Mouse (Mus musculus) midbrain, embryonic 16.5 days (tissue): ENCODE results near the gene Fbxo21. TPM values are rescaled to one million over a fixed set of nuclear protein-coding genes. Genes with fewer than 3 reads are reported as not detected.

Experiments used
- ATAC-seq: fragments of 200-750 bp; cut with Nextera tagmentation; 2 replicates; pipeline ENCODE4 v1.8.0; 2017; ENCODE audit warnings: moderate TSS enrichment
- H3K27ac ChIP-seq: fragments of 300-500 bp; sonication (generic); 2 replicates; pipeline ENCODE4 v1.5.1; 2014; ENCODE audit warnings: mild to moderate bottlenecking, low read length, mixed read lengths
- H3K27me3 ChIP-seq: fragments of 300-500 bp; sonication (generic); 2 replicates; pipeline ENCODE4 v1.6.1; 2014; ENCODE audit warnings: low read depth, low read length, mixed read lengths; ENCODE audit not compliant: control insufficient read depth, insufficient read depth
- H3K36me3 ChIP-seq: fragments of 300-500 bp; sonication (generic); 2 replicates; pipeline ENCODE4 v1.6.1; 2014; ENCODE audit warnings: mild to moderate bottlenecking, low read length, moderate library complexity, mixed read lengths; ENCODE audit not compliant: control insufficient read depth, insufficient read depth
- H3K4me1 ChIP-seq: fragments of 300-500 bp; sonication (generic); 2 replicates; pipeline ENCODE4 v1.6.1; 2014; ENCODE audit warnings: mild to moderate bottlenecking, low read length, mixed read lengths; ENCODE audit not compliant: control insufficient read depth, insufficient read depth
- H3K4me2 ChIP-seq: fragments of 300-500 bp; sonication (generic); 2 replicates; pipeline ENCODE4 v1.6.1; 2014; ENCODE audit warnings: mild to moderate bottlenecking, low read length, mixed read lengths
- H3K4me3 ChIP-seq: fragments of 300-500 bp; sonication (generic); 2 replicates; pipeline ENCODE4 v1.5.1; 2014; ENCODE audit warnings: low read depth, mild to moderate bottlenecking, low read length, moderate library complexity, mixed read lengths
- H3K9ac ChIP-seq: fragments of 300-500 bp; sonication (generic); 2 replicates; pipeline ENCODE4 v1.6.1; 2014; ENCODE audit warnings: low read depth, low read length, mixed read lengths
- H3K9me3 ChIP-seq: fragments of 300-500 bp; sonication (generic); replicated peaks from 2 replicates; pipeline ENCODE4 v1.6.1; 2014; ENCODE audit warnings: mild to moderate bottlenecking, low read length, mixed read lengths; ENCODE audit not compliant: control insufficient read depth, poor library complexity, severe bottlenecking
- WGBS: fragments of 180-500 bp; shearing (Covaris S2); extraction: QIAGEN DNeasy Blood & Tissue Kit; methylation state at CpG from one replicate; pipeline ENCODE4 v1.1.7; 2014; 5-methylcytosine and 5-hydroxymethylcytosine counted together
- polyA plus RNA-seq: library from polyadenylated mRNA; unstranded; fragments of >200 nt; fragmentation: Nextera tagmentation; extraction: Ambion mirVana; gene quantifications from 2 replicates; pipeline ENCODE4 v1.2.1, GENCODE M21; 2015

The Fbxo21 gene
- polyA plus RNA-seq, 1 experiment from 2014 or later = 173 TPM

GRCm38 (mm10) chr5:118036888-118037797 is 60.6 kb downstream of the Fbxo21 start:
- no peak overlapping the region for H3K9ac ChIP-seq
- no peak for ATAC-seq
- no peaks in the 10 kb centered on the region for H3K36me3 ChIP-seq
- 41% methylated on average over 25 of the region's 25 CpGs for WGBS
- no peaks in the 10 kb centered on the region for H3K27me3 ChIP-seq
- H3K27ac ChIP-seq = no peak overlapping the region
- H3K9me3 ChIP-seq = 0 out of 2 replicates have a peak, but pooled peaks cover 2% of the 10 kb centered on the region
- H3K4me2 ChIP-seq = no peak overlapping the region
- no peak overlapping the region for H3K4me3 ChIP-seq
- H3K4me1 ChIP-seq = peaks cover 6% of the 10 kb centered on the region; the same call in 1 of the 2 replicates

GRCm38 (mm10) chr5:118037798-118038484 is 61.4 kb downstream of the Fbxo21 start:
- no peaks in the 10 kb centered on the region for H3K27me3 ChIP-seq
- H3K27ac ChIP-seq = no peak overlapping the region
- WGBS = 12% methylated on average over 10 of the region's 10 CpGs
- no peaks in the 10 kb centered on the region for H3K36me3 ChIP-seq
- H3K9ac ChIP-seq = 0 out of 2 replicates have a peak overlapping the region, but pooled peaks have one; percentile 22
- H3K4me2 ChIP-seq = peak overlapping the region; percentile 13; the same call in 1 of the 2 replicates
- H3K4me1 ChIP-seq = peaks cover 6% of the 10 kb centered on the region; the same call in 1 of the 2 replicates
- no peak overlapping the region for H3K4me3 ChIP-seq
- peak; percentile 67 for ATAC-seq
- H3K9me3 ChIP-seq = 0 out of 2 replicates have a peak, but pooled peaks cover 2% of the 10 kb centered on the region

- Histone ChIP-seq H3K4me1 (peaks cover 6% of the 10 kb centered on the region; the same call in 1 of the 2 replicates), H3K4me3 (no peak overlapping the region), H3K27ac (no peak overlapping the region), H3K9me3 (0 out of 2 replicates have a peak, but pooled peaks cover 2% of the 10 kb centered on the region), H3K4me2 (no peak overlapping the region), H3K27me3 (no peaks in the 10 kb centered on the region), H3K36me3 (no peaks in the 10 kb centered on the region), H3K9ac (0 out of 2 replicates have a peak overlapping the region, but pooled peaks have one; percentile 30)
- 24% methylated on average over 12 of the region's 12 CpGs for WGBS
- no peak for ATAC-seq
Measured at GRCm38 (mm10) chr5:118039241-118039668, 62.7 kb downstream of the Fbxo21 start.

- 90% methylated on average over 6 of the region's 6 CpGs for WGBS
Measured at GRCm38 (mm10) chr5:118042599-118042998, 66.1 kb downstream of the Fbxo21 start.

GRCm38 (mm10) chr5:118043761-118044160 is 67.2 kb downstream of the Fbxo21 start:
- Histone ChIP-seq H3K4me1 (no peaks in the 10 kb centered on the region; the same call in 1 of the 2 replicates), H3K9me3 (no peaks in the 10 kb centered on the region), H3K27ac (no peak overlapping the region), H3K4me2 (no peak overlapping the region), H3K9ac (no peak overlapping the region), H3K4me3 (no peak overlapping the region), H3K36me3 (no peaks in the 10 kb centered on the region), H3K27me3 (no peaks in the 10 kb centered on the region)
- ATAC-seq = no peak
- WGBS = 85% methylated on average over 4 of the region's 4 CpGs

More at GRCm38 (mm10) chr5:118042599-118042998, 66.1 kb downstream of the Fbxo21 start:
- Histone ChIP-seq H3K4me3 (no peak overlapping the region), H3K4me1 (peaks cover 5% of the 10 kb centered on the region; the same call in 1 of the 2 replicates), H3K36me3 (no peaks in the 10 kb centered on the region), H3K27me3 (no peaks in the 10 kb centered on the region), H3K4me2 (no peak overlapping the region), H3K9ac (no peak overlapping the region), H3K9me3 (no peaks in the 10 kb centered on the region), H3K27ac (no peak overlapping the region)
- no peak for ATAC-seq

GRCm38 (mm10) chr5:118044907-118045306 is 68.4 kb downstream of the Fbxo21 start:
- Histone ChIP-seq H3K27ac (no peak overlapping the region), H3K9ac (no peak overlapping the region), H3K9me3 (no peaks in the 10 kb centered on the region), H3K27me3 (no peaks in the 10 kb centered on the region), H3K36me3 (no peaks in the 10 kb centered on the region), H3K4me2 (no peak overlapping the region), H3K4me1 (no peaks in the 10 kb centered on the region), H3K4me3 (no peak overlapping the region)
- WGBS = 79% methylated on average over 6 of the region's 6 CpGs
- ATAC-seq = no peak

GRCm38 (mm10) chr5:118045385-118045784 is 68.9 kb downstream of the Fbxo21 start:
- Histone ChIP-seq H3K27me3 (no peaks in the 10 kb centered on the region), H3K4me3 (no peak overlapping the region), H3K9ac (no peak overlapping the region), H3K4me2 (no peak overlapping the region), H3K4me1 (no peaks in the 10 kb centered on the region), H3K27ac (no peak overlapping the region), H3K9me3 (no peaks in the 10 kb centered on the region), H3K36me3 (no peaks in the 10 kb centered on the region)
- 90% methylated on average over 9 of the region's 9 CpGs for WGBS
- no peak for ATAC-seq

GRCm38 (mm10) chr5:118047091-118047757 is 70.7 kb downstream of the Fbxo21 start:
- Histone ChIP-seq H3K36me3 (no peaks in the 10 kb centered on the region), H3K27me3 (no peaks in the 10 kb centered on the region), H3K9me3 (no peaks in the 10 kb centered on the region), H3K4me3 (no peak overlapping the region), H3K4me1 (no peaks in the 10 kb centered on the region), H3K27ac (no peak overlapping the region), H3K4me2 (no peak overlapping the region), H3K9ac (no peak overlapping the region)
- WGBS = 86% methylated on average over 14 of the region's 14 CpGs
- ATAC-seq = no peak
